Comparison of ENCODE assay signal across 15 mouse cellular contexts in the genomic region with DNA sequence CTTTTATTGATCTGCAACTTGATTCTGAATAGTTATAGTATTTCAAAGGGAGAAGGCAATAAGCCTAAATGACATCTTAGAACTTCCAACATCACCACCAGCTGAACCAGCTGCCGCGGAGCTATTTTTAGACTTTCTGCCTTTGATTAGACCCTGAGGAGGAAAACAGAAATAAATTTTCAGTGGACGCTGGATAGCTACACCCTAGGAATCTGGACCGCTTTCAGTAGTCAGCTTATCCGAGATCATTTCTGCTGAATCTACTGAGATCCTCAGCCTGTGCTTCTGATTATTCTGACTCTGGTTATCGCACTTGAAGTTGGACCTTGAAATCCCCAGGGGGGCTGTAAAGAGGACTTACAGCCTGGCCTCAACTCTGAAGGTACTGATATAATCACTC.
DNase-seq lines count a peak whose midpoint lies in the region; ATAC-seq and TF ChIP-seq lines count a peak whose summit lies in the region.
"Had no signal": no experiment of that assay in that cellular context is flagged by ENCODE, and none has a peak within 500 bp of the region (broad histone marks: within the 10 kb centered on the region; RNA-seq: fewer than 3 reads in every experiment).

No protein-coding gene starts in this region.

- no peak overlapping the region for H3K27ac ChIP-seq in heart, postnatal 0 days (ENCODE audit: low read depth)
- H3K27ac ChIP-seq in limb, embryonic 13.5 days, result no peak overlapping the region
- H3K27ac ChIP-seq: liver, embryonic 13.5 days; neural tube, embryonic 12.5 days had no signal

- no peak for ATAC-seq in heart, postnatal 0 days (ENCODE audit: insufficient read depth, low read depth)
- ATAC-seq in limb, embryonic 13.5 days (ENCODE audit: low FRiP score, low read depth), result no peak
- no peak for ATAC-seq in cerebellum, adult (ENCODE audit: insufficient number of reproducible peaks, low FRiP score, low TSS enrichment)
- ATAC-seq: inflammation-experienced regulatory T-cells, adult 6 months had no signal

- H3K4me2 ChIP-seq in heart, postnatal 0 days (ENCODE audit: low read depth, low read length), result peak overlapping the region; percentile 35; the same call in 1 of the 2 replicates
- H3K4me2 ChIP-seq in limb, embryonic 13.5 days (replicated peaks), result peak overlapping the region; percentile 25
- H3K4me2 ChIP-seq: liver, embryonic 13.5 days; neural tube, embryonic 12.5 days had no signal

- no peaks in the 10 kb centered on the region for H3K36me3 ChIP-seq in heart, postnatal 0 days (replicated peaks; ENCODE audit: control insufficient read depth, insufficient read depth, low read length)
- no peaks in the 10 kb centered on the region for H3K36me3 ChIP-seq in limb, embryonic 13.5 days
- H3K36me3 ChIP-seq: liver, embryonic 13.5 days; neural tube, embryonic 12.5 days had no signal

- H3K27me3 ChIP-seq in heart, postnatal 0 days (ENCODE audit: control insufficient read depth, insufficient read depth, low read length), result no peaks in the 10 kb centered on the region
- H3K27me3 ChIP-seq in limb, embryonic 13.5 days, result peaks cover 7% of the 10 kb centered on the region; the same call in 1 of the 2 replicates
- H3K27me3 ChIP-seq: liver, embryonic 13.5 days; neural tube, embryonic 12.5 days had no signal

- peak; percentile 10 for DNase-seq in heart, postnatal 0 days (ENCODE audit: low spot score)
- no peak for DNase-seq in heart, postnatal 25 days (ENCODE audit: low spot score)
- peak; percentile 8 for DNase-seq in testis, postnatal 14 days (ENCODE audit: low spot score)
- DNase-seq in testis, postnatal 10 days (ENCODE audit: low spot score), result no peak
- DNase-seq in yolk sac, embryonic 10.5 days (ENCODE audit: low spot score), result no peak
- DNase-seq: cerebellum, postnatal 10 days; liver, embryonic 13.5 days; lung, postnatal 4 days; right cerebral cortex, adult 18-20 months; thymus, postnatal 4 days had no signal

- TF ChIP-seq EP300 in heart, postnatal 0 days (IDR thresholded peaks at IDR 0.05; ENCODE audit: low read depth), result no peak

- WGBS in heart, postnatal 0 days, result 18% methylated on average over 6 of the region's 6 CpGs
- WGBS in limb, embryonic 13.5 days, result 18% methylated on average over 6 of the region's 6 CpGs

- TF ChIP-seq CTCF in heart, postnatal 0 days (IDR thresholded peaks at IDR 0.05; ENCODE audit: low read depth), result no peak

- intact Hi-C loops in heart, postnatal 25 days (cut with DNase I), result no loop called here

- no peaks in the 10 kb centered on the region for H3K9me3 ChIP-seq in heart, postnatal 0 days (replicated peaks; ENCODE audit: control insufficient read depth, low read length)
- H3K9me3 ChIP-seq in limb, embryonic 13.5 days, result no peaks in the 10 kb centered on the region
- H3K9me3 ChIP-seq: liver, embryonic 13.5 days; neural tube, embryonic 12.5 days had no signal

- H3K4me1 ChIP-seq in heart, postnatal 0 days (ENCODE audit: control insufficient read depth, insufficient read depth), result peaks cover 11% of the 10 kb centered on the region; the same call in 1 of the 2 replicates
- peaks cover 13% of the 10 kb centered on the region for H3K4me1 ChIP-seq in limb, embryonic 13.5 days
- H3K4me1 ChIP-seq: liver, embryonic 13.5 days; neural tube, embryonic 12.5 days had no signal

- no peak overlapping the region for H3K9ac ChIP-seq in heart, postnatal 0 days (replicated peaks; ENCODE audit: low read depth, low read length)
- H3K9ac ChIP-seq in limb, embryonic 13.5 days, result no peak overlapping the region
- H3K9ac ChIP-seq: liver, embryonic 13.5 days; neural tube, embryonic 12.5 days had no signal

- no peak overlapping the region for H3K4me3 ChIP-seq in heart, postnatal 0 days (ENCODE audit: low read depth, low read length)
- H3K4me3 ChIP-seq in limb, embryonic 13.5 days, result no peak overlapping the region
- H3K4me3 ChIP-seq: erythroblast, embryonic 14.5 days; liver, embryonic 13.5 days; neural tube, embryonic 12.5 days had no signal

Comparison
In these comparisons a context has a peak if more than half of its experiments do, and no peak if none do; other contexts are left out.
1. DNase-seq: peak in heart, postnatal 0 days (single experiment) and testis, postnatal 14 days (single experiment); none in heart, postnatal 25 days (single experiment), testis, postnatal 10 days (single experiment) and yolk sac, embryonic 10.5 days (single experiment).